Mouse (Mus musculus) E14TG2a.4 (cell line): ENCODE data around the gene Cdc42ep1.
A peak's percentile ranks its signal among the peaks of the same experiment; 100 is the strongest.

Experiments
- H3K27me3 ChIP-seq: 2 replicates; pipeline ENCODE4 v1.6.1; 2014; ENCODE audit warnings: low read length, control low read depth; ENCODE audit not compliant: insufficient read depth
- H3K36me3 ChIP-seq: 2 replicates; pipeline ENCODE4 v1.6.1; 2014; ENCODE audit warnings: low read length, control low read depth; ENCODE audit not compliant: insufficient read depth
- H3K4me1 ChIP-seq: replicated peaks from 2 replicates; pipeline ENCODE4 v1.6.1; 2014; ENCODE audit warnings: low read depth, low read length, control low read depth
- H3K4me3 ChIP-seq: replicated peaks from 2 replicates; pipeline ENCODE4 v1.5.1; 2014; ENCODE audit warnings: mild to moderate bottlenecking, low read length
- H3K9me3 ChIP-seq: 2 replicates; pipeline ENCODE4 v1.6.1; 2014; ENCODE audit warnings: low read length, control low read depth
- CTCF ChIP-seq: conservative IDR thresholded peaks from 2 replicates; pipeline ENCODE4 v1.5.1; 2014; ENCODE audit warnings: low read length
- NANOG ChIP-seq: IDR thresholded peaks from 2 replicates; pipeline ENCODE4 v1.6.1; 2014; ENCODE audit warnings: borderline replicate concordance, low read length, mixed read lengths
- POU5F1 ChIP-seq: IDR thresholded peaks from 2 replicates; pipeline ENCODE4 v1.6.1; 2014; ENCODE audit warnings: low read length, borderline replicate concordance

Gene Cdc42ep1

GRCm38 (mm10) chr15:78863154-78863553 lies 20.7 kb downstream of the Cdc42ep1 start:
- peak overlapping the region; percentile 62; the same call in 1 of the 2 replicates for H3K4me3 ChIP-seq
- H3K9me3 ChIP-seq, result no peaks in the 10 kb centered on the region
- no peak for TF ChIP-seq NANOG
- no peak for TF ChIP-seq POU5F1
- no peak for TF ChIP-seq CTCF
- no peaks in the 10 kb centered on the region for H3K36me3 ChIP-seq
- H3K4me1 ChIP-seq, result peaks cover 56% of the 10 kb centered on the region
- peaks cover 20% of the 10 kb centered on the region for H3K27me3 ChIP-seq

DNA sequence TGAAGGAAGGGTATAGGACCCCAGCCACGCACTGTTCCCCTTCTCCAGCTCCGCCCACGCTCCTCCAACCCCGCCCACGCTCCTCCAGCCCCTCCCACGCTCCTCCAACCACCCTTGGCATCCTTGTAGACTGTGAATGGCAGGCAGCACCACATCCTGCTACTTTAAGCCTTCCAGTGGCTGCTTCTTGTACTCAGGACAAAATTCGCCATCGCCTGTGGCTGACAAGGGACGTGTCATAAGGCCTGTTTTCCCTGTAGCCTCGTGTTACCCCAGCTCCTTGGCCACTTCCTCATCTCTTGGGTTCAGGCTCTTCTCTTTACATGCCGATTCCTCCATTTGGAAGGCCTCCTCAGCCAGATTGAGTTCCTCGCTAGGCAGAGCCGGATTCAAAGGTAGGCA lies 21.4 kb downstream of the Cdc42ep1 start:
- Histone ChIP-seq H3K36me3 (no peaks in the 10 kb centered on the region), H3K4me1 (peaks cover 63% of the 10 kb centered on the region), H3K9me3 (no peaks in the 10 kb centered on the region), H3K4me3 (peak overlapping the region; percentile 62), H3K27me3 (peaks cover 20% of the 10 kb centered on the region)
- TF ChIP-seq POU5F1, result no peak
- no peak for TF ChIP-seq CTCF
- no peak for TF ChIP-seq NANOG

GRCm38 (mm10) chr15:78868398-78868797 lies 26.0 kb downstream of the Cdc42ep1 start:
- Histone ChIP-seq H3K9me3 (no peaks in the 10 kb centered on the region), H3K4me3 (peak overlapping the region; percentile 10; the same call in 1 of the 2 replicates), H3K27me3 (peaks cover 5% of the 10 kb centered on the region; the same call in 1 of the 2 replicates), H3K36me3 (no peaks in the 10 kb centered on the region), H3K4me1 (peaks cover 81% of the 10 kb centered on the region)
- TF ChIP-seq CTCF, result no peak
- TF ChIP-seq POU5F1, result no peak
- no peak for TF ChIP-seq NANOG

GRCm38 (mm10) chr15:78868826-78869233 lies 26.4 kb downstream of the Cdc42ep1 start:
- H3K4me3 ChIP-seq, result peak overlapping the region; percentile 10; the same call in 1 of the 2 replicates

DNA sequence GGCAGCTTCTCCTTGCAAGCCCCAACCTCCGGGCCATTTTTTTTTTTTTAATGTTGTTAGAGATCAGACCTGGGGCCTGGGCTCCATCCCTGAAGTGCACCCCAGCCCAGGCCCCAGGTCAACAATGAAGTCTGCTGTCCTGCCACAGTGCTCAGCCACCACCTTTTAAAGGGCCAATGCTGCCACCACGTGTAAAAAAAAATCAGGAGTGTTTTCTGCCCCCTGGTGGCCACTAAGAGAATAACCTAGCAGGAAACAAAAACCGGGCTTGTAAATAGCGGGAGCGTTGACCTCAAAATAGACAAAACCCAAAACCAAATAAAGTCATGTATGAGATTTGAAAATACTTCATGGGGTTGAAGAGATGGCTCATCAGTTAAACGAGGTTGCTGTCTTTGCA lies 27.4 kb downstream of the Cdc42ep1 start:
- Histone ChIP-seq H3K4me3 (no peak overlapping the region), H3K36me3 (no peaks in the 10 kb centered on the region), H3K27me3 (peaks cover 5% of the 10 kb centered on the region; the same call in 1 of the 2 replicates), H3K4me1 (peaks cover 81% of the 10 kb centered on the region), H3K9me3 (no peaks in the 10 kb centered on the region)
- TF ChIP-seq CTCF, result peak; percentile 99
- no peak for TF ChIP-seq POU5F1
- no peak for TF ChIP-seq NANOG

More at GRCm38 (mm10) chr15:78868826-78869233, 26.4 kb downstream of the Cdc42ep1 start:
- Histone ChIP-seq H3K27me3 (peaks cover 5% of the 10 kb centered on the region; the same call in 1 of the 2 replicates), H3K4me1 (peaks cover 81% of the 10 kb centered on the region), H3K9me3 (no peaks in the 10 kb centered on the region), H3K36me3 (no peaks in the 10 kb centered on the region)
- TF ChIP-seq CTCF (no peak), POU5F1 (no peak), NANOG (no peak)

DNA sequence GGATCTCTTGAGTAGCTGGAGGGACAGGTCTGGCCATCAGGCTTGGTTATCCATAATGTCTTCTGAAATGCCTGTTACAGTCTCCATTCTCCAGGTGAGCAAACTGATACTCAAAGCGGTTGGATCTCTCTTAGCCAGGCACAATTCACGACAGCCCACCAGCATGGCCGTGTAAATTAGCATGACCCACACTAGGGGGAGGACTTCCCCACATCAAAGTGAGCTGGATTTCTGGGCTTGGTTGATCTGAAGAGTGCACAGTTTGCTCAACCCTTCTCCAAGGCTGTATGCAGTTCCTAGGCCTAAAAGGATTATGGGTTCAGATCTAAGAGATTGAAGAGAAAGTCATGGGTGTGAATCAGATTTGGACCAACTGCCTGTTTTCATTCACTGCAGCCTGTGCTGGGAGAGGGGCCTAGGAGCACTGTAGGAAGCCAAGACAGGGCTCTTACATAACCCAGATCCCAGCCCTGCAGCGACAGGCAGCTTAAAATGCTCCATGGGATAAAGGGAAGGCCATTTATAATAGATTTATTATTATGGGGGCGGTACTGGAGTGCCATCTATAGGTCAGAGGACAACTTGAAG lies 29.7 kb downstream of the Cdc42ep1 start:
- peaks cover 80% of the 10 kb centered on the region for H3K4me1 ChIP-seq
- no peaks in the 10 kb centered on the region for H3K27me3 ChIP-seq
- no peaks in the 10 kb centered on the region for H3K9me3 ChIP-seq
- TF ChIP-seq POU5F1 (no peak), NANOG (no peak), CTCF (no peak)
- H3K4me3 ChIP-seq, result no peak overlapping the region
- no peaks in the 10 kb centered on the region for H3K36me3 ChIP-seq

DNA sequence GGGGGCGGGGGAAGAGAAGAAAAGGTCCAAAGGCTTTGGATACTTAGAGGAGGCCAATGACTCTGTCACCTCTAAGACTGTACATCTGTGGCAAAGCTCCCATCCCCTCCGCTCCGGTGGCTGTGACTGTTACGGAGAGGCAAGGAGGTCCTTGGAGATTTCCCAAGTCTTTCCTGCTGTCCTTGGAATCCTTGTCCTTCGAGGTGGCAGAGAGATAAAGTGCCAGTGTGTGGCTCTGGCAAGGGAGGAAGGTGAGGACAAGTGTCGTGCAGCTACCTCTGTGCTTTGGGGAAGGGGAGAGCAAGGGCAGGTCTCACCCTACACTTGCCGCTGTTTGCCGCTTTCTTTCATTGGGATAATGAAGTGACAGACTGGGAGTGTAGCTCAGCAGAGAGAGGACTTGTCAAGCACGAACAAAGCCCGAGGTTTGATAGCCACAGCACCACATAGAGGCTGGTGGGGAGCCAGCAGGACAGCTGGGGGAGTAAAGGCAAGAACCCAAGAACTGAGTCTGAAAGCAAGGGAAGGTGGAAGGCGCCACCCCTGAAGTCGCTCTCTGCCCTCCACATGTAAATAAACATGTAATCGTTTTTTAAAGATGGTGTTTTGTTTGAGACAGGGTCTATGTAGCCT lies 31.5 kb downstream of the Cdc42ep1 start:
- H3K4me3 ChIP-seq, result peak overlapping the region; percentile 92
- no peaks in the 10 kb centered on the region for H3K9me3 ChIP-seq
- H3K36me3 ChIP-seq, result 0 out of 2 replicates have a peak, but pooled peaks cover under 1% of the 10 kb centered on the region
- H3K4me1 ChIP-seq, result peaks cover 72% of the 10 kb centered on the region
- no peaks in the 10 kb centered on the region for H3K27me3 ChIP-seq
- TF ChIP-seq CTCF (no peak), NANOG (no peak), POU5F1 (no peak)

- Histone ChIP-seq H3K27me3 (no peaks in the 10 kb centered on the region), H3K9me3 (no peaks in the 10 kb centered on the region), H3K36me3 (peaks cover 11% of the 10 kb centered on the region), H3K4me1 (peaks cover 75% of the 10 kb centered on the region), H3K4me3 (peak overlapping the region; percentile 92)
- TF ChIP-seq CTCF (no peak), NANOG (no peak), POU5F1 (no peak)
Observed at GRCm38 (mm10) chr15:78874989-78875388, 32.6 kb downstream of the Cdc42ep1 start.
